Mouse (Mus musculus): ENCODE measurements around the gene Tiam2.

GRCm38 (mm10) chr17:3387819-3388218 is 61.4 kb downstream of the Tiam2 start:
- TF ChIP-seq POLR2A (IDR thresholded peaks at IDR 0.05; ENCODE audit: borderline replicate concordance, insufficient read depth, low read length), result no peak
- TF ChIP-seq CTCF (IDR thresholded peaks at IDR 0.05; ENCODE audit: borderline replicate concordance, insufficient read depth, low read depth, low read length), result no peak

Measured in cerebellum, adult 2 months (tissue).